Mouse (Mus musculus) small intestine, adult 2 months (tissue): ENCODE data around the gene Stx4a. TPM values are rescaled to one million over a fixed set of nuclear protein-coding genes. Genes with fewer than 3 reads are reported as not detected.

ENCODE experiments used
- H3K27ac ChIP-seq: fragments of 200-500 bp; 2 replicates; pipeline ENCODE4 v1.5.1; 2012; ENCODE audit warnings: low read depth, low read length, control low read depth, inconsistent platforms; ENCODE audit not compliant: insufficient read depth
- H3K27me3 ChIP-seq: fragments of 200-500 bp; 2 replicates; pipeline ENCODE4 v1.6.1; 2012; ENCODE audit warnings: mild to moderate bottlenecking, moderate library complexity, low read length, inconsistent platforms; ENCODE audit not compliant: control insufficient read depth, insufficient read depth
- H3K36me3 ChIP-seq: fragments of 200-500 bp; 2 replicates; pipeline ENCODE4 v1.6.1; 2012; ENCODE audit warnings: mild to moderate bottlenecking, low read length, control low read depth, inconsistent platforms; ENCODE audit not compliant: control insufficient read depth, insufficient read depth
- H3K4me1 ChIP-seq: fragments of 200-500 bp; 2 replicates; pipeline ENCODE4 v1.6.1; 2012; ENCODE audit warnings: low read length, inconsistent platforms, mixed read lengths; ENCODE audit not compliant: control insufficient read depth, insufficient read depth, insufficient read length
- H3K4me3 ChIP-seq: fragments of 200-500 bp; 2 replicates; pipeline ENCODE4 v1.5.1; 2012; ENCODE audit warnings: low read depth, mild to moderate bottlenecking, control low read depth, inconsistent platforms, low read length, moderate library complexity
- CTCF ChIP-seq: fragments of 200-500 bp; IDR thresholded peaks from 2 replicates; pipeline ENCODE4 v1.5.1; 2012; ENCODE audit warnings: low read depth, mild to moderate bottlenecking, control low read depth, inconsistent platforms, low read length, moderate library complexity, mixed read lengths; ENCODE audit not compliant: insufficient replicate concordance, insufficient read length; ENCODE audit errors: extremely low read depth
- POLR2A ChIP-seq: fragments of 200-500 bp; IDR thresholded peaks from 2 replicates; pipeline ENCODE4 v1.6.1; 2012; ENCODE audit warnings: low read depth, mild to moderate bottlenecking, control low read depth, inconsistent platforms, low read length, moderate library complexity
- WGBS: fragments of 180-500 bp; shearing (Covaris S2); methylation state at CpG from one replicate; pipeline ENCODE4 v1.1.7; 2018; 5-methylcytosine and 5-hydroxymethylcytosine counted together
- polyA plus RNA-seq: library from polyadenylated mRNA; depleted of rRNA; stranded (reverse); fragments of >200 nt; gene quantifications from 2 replicates; pipeline ENCODE4 v1.2.3, GENCODE M21; 2012; rRNA removed

Gene Stx4a
- polyA plus RNA-seq, 1 experiment: 68.2 TPM

GRCm38 (mm10) chr7:127898179-127898956, 74.3 kb downstream of the Stx4a start:
- Histone ChIP-seq H3K27ac (no peak overlapping the region), H3K27me3 (no peaks in the 10 kb centered on the region), H3K4me1 (peaks cover 14% of the 10 kb centered on the region), H3K4me3 (no peak overlapping the region), H3K36me3 (no peaks in the 10 kb centered on the region)
- TF ChIP-seq CTCF (no peak), POLR2A (no peak)
- 31% methylated on average over 10 of the region's 10 CpGs for WGBS

Other genes starting within 250 kb of the Stx4a start
- gene Ccdc189, start 235.7 kb upstream of the Stx4a start, polyA plus RNA-seq: 1.5 TPM in 2 replicates
- gene Rnf40, start 235.5 kb upstream of the Stx4a start, polyA plus RNA-seq: 10.6 and 20.6 TPM in 2 replicates
- 4.4 and 5.5 TPM in 2 replicates for gene Zfp629, start 208.5 kb upstream of the Stx4a start, polyA plus RNA-seq
- gene Bcl7c, start 115.4 kb upstream of the Stx4a start, polyA plus RNA-seq: 11.1 and 24.6 TPM in 2 replicates
- 7.1 and 8.3 TPM in 2 replicates for gene Ctf1, start 111.6 kb upstream of the Stx4a start, polyA plus RNA-seq
- not detected in 2 replicates for gene Ctf2, start 92.1 kb upstream of the Stx4a start, polyA plus RNA-seq
- gene Fbxl19, start 79.8 kb upstream of the Stx4a start, polyA plus RNA-seq: 23.2 and 53.0 TPM in 2 replicates
- gene Orai3, start 54.5 kb upstream of the Stx4a start, polyA plus RNA-seq: 17.9 and 21.3 TPM in 2 replicates
- 5.2 and 9.2 TPM in 2 replicates for gene Setd1a, start 47.6 kb upstream of the Stx4a start, polyA plus RNA-seq
- 0.39 TPM in 1 of 2 replicates, not detected in the other for gene Gm49388, start 38.7 kb upstream of the Stx4a start, polyA plus RNA-seq
- gene Hsd3b7, start 23.7 kb upstream of the Stx4a start, polyA plus RNA-seq: 31.3 and 45.7 TPM in 2 replicates
- 1.2 and 1.8 TPM in 2 replicates for gene Stx1b, start 255 bp downstream of the Stx4a start, polyA plus RNA-seq
- 8.0 and 13.6 TPM in 2 replicates for gene Zfp646, start 51.9 kb downstream of the Stx4a start, polyA plus RNA-seq
- gene Zfp668, start 52.5 kb downstream of the Stx4a start, polyA plus RNA-seq: 3.7 and 7.1 TPM in 2 replicates
- 1.6 and 2.1 TPM in 2 replicates for gene Prss53, start 66.7 kb downstream of the Stx4a start, polyA plus RNA-seq
- not detected in 2 replicates for gene Gm21974, start 71.2 kb downstream of the Stx4a start, polyA plus RNA-seq
- gene Vkorc1, start 71.3 kb downstream of the Stx4a start, polyA plus RNA-seq: 94.3 and 97.7 TPM in 2 replicates
- 54.4 and 68.3 TPM in 2 replicates for gene Bckdk, start 79.8 kb downstream of the Stx4a start, polyA plus RNA-seq
- gene Kat8, start 88.2 kb downstream of the Stx4a start, polyA plus RNA-seq: 5.2 and 8.3 TPM in 2 replicates
- 30.0 and 41.3 TPM in 2 replicates for gene Prss8, start 105.8 kb downstream of the Stx4a start, polyA plus RNA-seq
- 2.6 and 3.3 TPM in 2 replicates for gene Prss36, start 122.4 kb downstream of the Stx4a start, polyA plus RNA-seq
- gene Fus, start 143.2 kb downstream of the Stx4a start, polyA plus RNA-seq: 90.6 and 184 TPM in 2 replicates
- gene Pycard, start 169.6 kb downstream of the Stx4a start, polyA plus RNA-seq: 602 and 952 TPM in 2 replicates
- 7.4 and 8.8 TPM in 2 replicates for gene Trim72, start 179.7 kb downstream of the Stx4a start, polyA plus RNA-seq
- 3.1 and 3.3 TPM in 2 replicates for gene Itgam, start 238.3 kb downstream of the Stx4a start, polyA plus RNA-seq
- gene Gm49368, start 238.4 kb downstream of the Stx4a start, polyA plus RNA-seq: 0.05 and 0.09 TPM in 2 replicates